Mouse (Mus musculus): ENCODE measurements around the gene Ptbp1.

- TF ChIP-seq EP300 (IDR thresholded peaks at IDR 0.05; ENCODE audit: insufficient read depth, low read depth, low read length) (peak; percentile 95), CTCF (IDR thresholded peaks at IDR 0.05) (peak; percentile 98; the same call in 1 of the 2 replicates)
Observed at GRCm38 (mm10) chr10:79811736-79812637, 42.2 kb upstream of the Ptbp1 start.

All from heart, adult 2 months (tissue).